Mouse (Mus musculus) megakaryocyte, embryonic 14.5 days (primary cell): ENCODE results near the gene Ogdhl.

Experiments used
- FLI1 ChIP-seq: IDR thresholded peaks from 2 replicates; pipeline ENCODE4 v1.6.1; 2012; ENCODE audit warnings: low read length, inconsistent platforms, mixed read lengths
- GATA1 ChIP-seq: IDR thresholded peaks from 3 replicates; pipeline ENCODE4 v1.6.1; 2012; ENCODE audit warnings: mixed read lengths, low read length, inconsistent platforms, borderline replicate concordance

DNA sequence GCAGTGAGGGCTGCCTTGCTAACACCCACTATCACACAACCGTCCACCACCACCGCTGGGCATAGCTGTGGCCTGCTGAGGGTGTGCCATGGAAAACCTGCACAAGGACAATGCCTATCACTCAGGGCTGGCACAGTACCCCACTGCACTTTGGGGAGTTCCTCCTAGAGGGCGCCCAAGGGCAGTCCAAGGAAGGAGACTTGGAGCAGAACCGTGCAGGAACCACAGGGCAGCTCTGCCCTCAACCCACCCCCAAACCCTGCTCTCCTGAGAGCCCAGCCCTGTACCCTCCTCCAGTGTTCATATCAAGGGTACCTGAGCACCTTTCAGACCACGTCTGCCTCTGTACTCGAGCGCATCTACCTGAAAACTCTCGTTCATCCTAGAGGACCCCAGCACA is 11.9 kb upstream of the Ogdhl start:
- TF ChIP-seq GATA1 (no peak), FLI1 (no peak)
